Mouse (Mus musculus) E14TG2a.4 (cell line): ENCODE results near the gene Dbn1.

Source experiments
- CTCF ChIP-seq: conservative IDR thresholded peaks from 2 replicates; pipeline ENCODE4 v1.5.1; 2014; ENCODE audit warnings: low read length
- NANOG ChIP-seq: IDR thresholded peaks from 2 replicates; pipeline ENCODE4 v1.6.1; 2014; ENCODE audit warnings: borderline replicate concordance, low read length, mixed read lengths
- POU5F1 ChIP-seq: IDR thresholded peaks from 2 replicates; pipeline ENCODE4 v1.6.1; 2014; ENCODE audit warnings: low read length, borderline replicate concordance

GRCm38 (mm10) chr13:55494883-55495621, 7.1 kb upstream of the Dbn1 start:
- TF ChIP-seq CTCF: no peak
- TF ChIP-seq NANOG: no peak
- TF ChIP-seq POU5F1: no peak
